Mouse (Mus musculus) left cerebral cortex, adult 2 months (tissue): ENCODE data around the gene Ywhab. TPM values are rescaled to one million over a fixed set of nuclear protein-coding genes. Genes with fewer than 3 reads are reported as not detected.
A peak's percentile ranks its signal among the peaks of the same experiment; 100 is the strongest.

Experiments used
- DNase-seq, 2 experiments: peaks; one replicate each; pipeline ENCODE4 v3.0.0; 2021 to 2022; ENCODE audit warnings: low spot score in 2 of 2, mixed read lengths in 1 of 2; ENCODE audit errors: extremely low spot score in 1 of 2
- H3K27ac ChIP-seq: fragments of 200-600 bp; 2 replicates; pipeline ENCODE4 v1.8.1; 2022
- H3K4me3 ChIP-seq: fragments of 200-600 bp; 2 replicates; pipeline ENCODE4 v1.8.1; 2022
- CTCF ChIP-seq: fragments of 200-600 bp; IDR thresholded peaks from 2 replicates; pipeline ENCODE4 v1.8.1; 2022; ENCODE audit warnings: antibody characterized with exemption, mild to moderate bottlenecking, moderate library complexity
- intact Hi-C: fragments of 180-260 bp; cut with DNase I; formaldehyde crosslinking; loops from one replicate; pipeline ENCODE4 v1.15.1; 2025
- total RNA-seq, 2 experiments: library from RNA; stranded (reverse); gene quantifications; 2 replicates each; pipeline ENCODE4 v1.2.3; 2021

Gene Ywhab
- total RNA-seq, 2 experiments from 2014 or later: 440 to 460 TPM

DNA sequence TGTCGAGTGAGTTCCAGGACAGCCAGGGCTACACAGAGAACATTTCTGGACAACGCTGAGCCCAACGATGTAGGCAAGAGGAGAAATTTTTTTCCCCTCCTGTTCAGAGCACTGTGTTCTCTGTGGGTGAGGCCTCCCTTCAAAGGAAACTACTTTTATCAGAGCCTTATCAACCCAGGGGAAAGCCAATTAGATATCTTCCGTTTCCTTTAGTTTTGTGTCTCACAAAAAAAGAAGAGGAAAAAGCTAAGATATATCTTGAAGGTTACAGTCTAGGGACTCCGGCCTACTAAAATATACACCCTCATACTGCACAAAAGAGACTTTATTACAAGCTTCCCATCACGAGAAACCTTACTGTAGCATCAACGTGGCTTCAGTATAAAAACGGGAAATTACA lies 7.5 kb upstream of the Ywhab start:
- Histone ChIP-seq H3K27ac (no peak overlapping the region), H3K4me3 (no peak overlapping the region)
- intact Hi-C loops: no loop called here
- no peak for TF ChIP-seq CTCF
- no peak for DNase-seq

DNA sequence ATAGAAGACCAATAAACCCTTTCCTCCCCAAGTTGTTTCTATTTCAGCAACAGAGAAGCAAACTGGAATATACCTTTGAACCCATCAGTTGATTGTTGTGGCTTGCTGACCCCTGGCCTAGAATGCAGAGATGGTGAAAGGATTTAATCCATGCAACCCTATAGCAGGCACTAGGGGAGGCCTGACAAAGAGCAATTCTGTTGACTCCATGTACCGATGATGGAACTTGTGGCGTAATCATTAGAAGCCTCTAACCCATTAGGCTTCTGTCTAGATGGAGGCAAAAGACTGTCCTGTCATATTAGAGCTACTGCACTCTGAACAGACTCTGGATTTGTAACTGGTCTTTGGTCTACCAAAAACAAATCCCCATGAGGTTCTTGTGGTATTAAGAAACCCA lies 1.9 kb upstream of the Ywhab start:
- no peak for DNase-seq
- TF ChIP-seq CTCF: no peak
- Histone ChIP-seq H3K27ac (no peak overlapping the region), H3K4me3 (no peak overlapping the region)
- intact Hi-C loops: no loop called here

DNA sequence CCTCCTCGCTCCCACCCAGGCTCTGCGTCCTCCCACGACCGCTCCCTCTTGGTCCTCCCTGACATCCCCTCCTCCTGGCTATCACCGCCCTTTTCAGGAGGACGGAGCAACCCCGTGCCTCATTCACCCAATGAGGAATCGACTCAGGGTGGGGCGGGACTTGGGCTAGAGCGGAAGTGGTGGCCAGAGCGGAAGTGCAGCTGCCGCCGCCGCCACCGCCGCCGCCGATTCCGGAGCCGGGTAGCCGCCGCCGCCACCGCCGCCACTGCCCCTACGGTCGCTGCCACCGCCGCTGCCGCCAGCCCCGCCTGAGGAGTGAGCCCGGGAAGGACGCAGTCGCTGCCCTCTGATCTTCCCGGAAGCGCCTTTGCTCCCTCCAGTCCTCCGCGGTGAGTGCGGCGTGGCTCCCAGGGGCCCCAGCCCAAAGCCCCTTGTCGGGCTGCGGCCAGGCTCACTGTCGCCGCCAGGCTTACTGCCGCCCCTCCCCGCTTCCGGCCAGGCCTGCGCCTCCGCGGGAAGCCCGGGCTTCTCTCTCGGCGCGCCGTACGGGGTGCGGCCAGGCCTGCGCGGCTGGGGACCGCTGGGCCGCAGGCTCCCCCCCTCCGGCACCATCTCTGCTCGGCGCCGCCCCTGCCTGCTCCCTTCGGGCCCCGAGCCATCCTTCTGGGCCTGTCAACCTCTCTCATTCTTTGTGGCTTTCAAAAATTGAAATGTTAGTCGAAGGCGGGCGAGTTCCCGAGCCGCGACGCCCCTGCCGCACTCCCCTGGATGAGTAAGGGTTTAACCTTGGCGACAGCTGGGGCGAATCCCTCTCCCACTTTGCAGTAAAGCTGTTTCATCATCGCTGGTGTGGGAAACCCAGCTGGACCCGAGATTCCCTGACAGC lies 460 bp downstream of the Ywhab start:
- peak; percentile 88 to 93 for DNase-seq
- intact Hi-C loops: loop anchor here (2.0 kb wide), 1 partner anchor 80 kb away; no protein-coding TSS in a partner anchor
- TF ChIP-seq CTCF: no peak; the same call in 1 of the 2 replicates
- Histone ChIP-seq H3K27ac (peak overlapping the region; percentile 98), H3K4me3 (peak overlapping the region; percentile 88)

- no peak for DNase-seq
- peak overlapping the region; percentile 98; the same call in 1 of the 2 replicates for H3K27ac ChIP-seq
- intact Hi-C loops: no loop called here
- peak overlapping the region; percentile 88 for H3K4me3 ChIP-seq
- no peak for TF ChIP-seq CTCF
Observed at GRCm38 (mm10) chr2:163996275-163996674, 1.5 kb downstream of the Ywhab start.

- DNase-seq: no peak
- peak overlapping the region; percentile 88 for H3K4me3 ChIP-seq
Observed at GRCm38 (mm10) chr2:163996899-163997298, 2.1 kb downstream of the Ywhab start.

GRCm38 (mm10) chr2:163998981-163999380 lies 4.2 kb downstream of the Ywhab start:
- peak overlapping the region; percentile 21; the same call in 1 of the 2 replicates for H3K4me3 ChIP-seq
- no peak for TF ChIP-seq CTCF
- no peak for DNase-seq
- peak overlapping the region; percentile 42; the same call in 1 of the 2 replicates for H3K27ac ChIP-seq
- intact Hi-C loops: no loop called here

More at GRCm38 (mm10) chr2:163996899-163997298, 2.1 kb downstream of the Ywhab start:
- no peak overlapping the region; the same call in 1 of the 2 replicates for H3K27ac ChIP-seq
- intact Hi-C loops: no loop called here
- TF ChIP-seq CTCF: no peak

DNA sequence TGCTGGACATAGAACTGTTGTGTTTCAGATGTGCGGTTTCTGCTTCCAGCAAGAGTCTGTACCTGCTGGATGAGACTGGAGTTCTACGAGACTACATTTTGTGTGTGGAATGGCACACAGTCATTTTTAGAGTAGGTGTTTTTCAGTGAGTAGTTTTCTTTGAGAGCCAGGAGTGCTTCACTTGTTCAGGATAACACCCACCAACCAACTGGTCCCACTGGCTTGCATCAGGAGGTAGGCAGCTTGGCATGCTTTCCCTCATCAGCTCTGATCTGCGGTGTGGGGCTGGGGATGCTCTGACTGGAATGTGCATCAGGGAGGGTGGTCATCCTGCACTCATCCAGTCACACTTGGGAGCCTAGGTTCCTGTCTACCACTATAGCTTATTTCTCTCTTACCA lies 7.9 kb downstream of the Ywhab start:
- no peak overlapping the region for H3K27ac ChIP-seq
- intact Hi-C loops: no loop called here
- no peak for TF ChIP-seq CTCF
- peak in 1 of 2 experiments; percentile 59 for DNase-seq
- H3K4me3 ChIP-seq: no peak overlapping the region

DNA sequence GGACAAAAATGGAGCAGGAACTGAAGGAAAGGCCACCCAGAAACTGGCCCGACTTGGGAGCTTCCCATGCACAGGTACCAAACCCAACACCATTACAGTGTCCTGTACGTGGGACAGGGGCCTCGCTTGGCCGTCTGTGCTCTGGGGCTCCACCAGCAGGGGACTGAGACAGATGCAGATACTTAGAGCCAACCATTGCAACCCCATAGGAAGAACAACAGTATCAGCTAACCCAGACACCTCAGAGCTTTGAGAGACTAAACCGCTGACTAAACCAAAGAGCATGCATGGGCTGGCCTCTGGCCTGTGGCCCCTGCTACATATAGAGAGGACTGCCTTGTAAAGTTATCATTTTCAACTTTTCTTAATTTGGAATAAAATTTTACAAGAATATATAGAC lies 9.7 kb downstream of the Ywhab start:
- Histone ChIP-seq H3K27ac (no peak overlapping the region), H3K4me3 (no peak overlapping the region)
- TF ChIP-seq CTCF: no peak; the same call in 1 of the 2 replicates
- DNase-seq: no peak
- intact Hi-C loops: no loop called here

GRCm38 (mm10) chr2:164006932-164007331 lies 12.2 kb downstream of the Ywhab start:
- no peak for TF ChIP-seq CTCF
- intact Hi-C loops: no loop called here
- no peak overlapping the region for H3K4me3 ChIP-seq
- H3K27ac ChIP-seq: 0 out of 2 replicates have a peak overlapping the region, but pooled peaks have one; percentile 32
- no peak for DNase-seq

DNA sequence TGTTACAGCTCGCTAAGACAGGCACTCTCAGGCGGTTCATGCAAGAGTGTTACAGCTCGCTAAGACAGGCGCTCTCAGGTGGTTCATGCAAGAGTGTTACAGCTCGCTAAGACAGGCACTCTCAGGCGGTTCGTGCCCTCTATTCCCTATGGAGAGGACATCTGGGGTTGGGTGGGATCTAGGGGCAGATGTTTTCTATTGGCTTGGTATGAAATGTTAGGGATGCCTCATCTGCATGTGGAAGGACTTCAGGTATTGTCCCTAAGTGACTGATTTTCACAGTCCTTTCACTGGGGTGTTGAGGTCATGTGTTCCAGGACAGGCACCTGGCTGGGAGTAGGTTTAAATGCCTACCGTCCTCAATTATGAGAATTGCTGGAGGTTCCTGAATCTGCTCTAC lies 12.8 kb downstream of the Ywhab start:
- no peak overlapping the region for H3K4me3 ChIP-seq
- no peak overlapping the region for H3K27ac ChIP-seq
- DNase-seq: no peak
- TF ChIP-seq CTCF: no peak
- intact Hi-C loops: no loop called here

- no peak for TF ChIP-seq CTCF
- Histone ChIP-seq H3K27ac (no peak overlapping the region), H3K4me3 (no peak overlapping the region)
- no peak for DNase-seq
- intact Hi-C loops: no loop called here
Observed at GRCm38 (mm10) chr2:164007987-164008545, 13.3 kb downstream of the Ywhab start.

DNA sequence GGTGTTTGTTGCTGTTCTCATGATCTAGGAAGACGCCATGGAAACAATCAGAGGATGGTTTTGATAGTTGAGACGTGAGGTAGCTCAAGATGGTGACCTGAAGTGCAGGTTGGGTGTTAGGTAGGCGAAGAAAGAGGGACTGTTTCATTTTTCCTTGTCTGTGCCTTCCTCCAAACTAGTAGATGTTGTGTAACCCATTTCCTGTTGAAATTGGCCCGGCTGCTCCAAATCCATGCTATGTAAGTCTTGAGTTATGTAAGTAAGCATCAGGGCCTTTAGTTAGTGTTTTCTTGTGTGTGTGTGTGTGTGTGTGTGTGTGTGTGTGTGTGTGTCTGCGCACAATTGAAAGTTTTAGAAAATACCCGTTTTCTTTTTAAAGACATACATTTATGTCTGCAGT lies 14.5 kb downstream of the Ywhab start:
- no peak for DNase-seq
- H3K4me3 ChIP-seq: no peak overlapping the region
- H3K27ac ChIP-seq: peak overlapping the region; percentile 63; the same call in 1 of the 2 replicates
- intact Hi-C loops: no loop called here
- no peak for TF ChIP-seq CTCF
